Mouse (Mus musculus): ENCODE results near the gene Lrrc8b. TPM values are rescaled to one million over a fixed set of nuclear protein-coding genes. Genes with fewer than 3 reads are reported as not detected.

Lrrc8b gene
- polyA plus RNA-seq (2017; shearing (Covaris generic)): 1.2 TPM

GRCm38 (mm10) chr5:105415198-105415791 is at the start of gene Lrrc8b:
Gene Lrrc8b (plus strand): TSS chr5:105415775.

GRCm38 (mm10) chr5:105519096-105519975 is 103.8 kb downstream of the Lrrc8b start, which contains the start of gene Lrrc8c:
Gene Lrrc8c (plus strand): TSS chr5:105519388.

Other genes starting within 250 kb of the Lrrc8b start
- 149 TPM for gene Gbp10, start 176.2 kb upstream of the Lrrc8b start, polyA plus RNA-seq (2017; shearing (Covaris generic))
- gene Gm43302, start 122.1 kb upstream of the Lrrc8b start, polyA plus RNA-seq (2017; shearing (Covaris generic)): 22.6 TPM
- 318 TPM for gene Gbp6, start 122.1 kb upstream of the Lrrc8b start, polyA plus RNA-seq (2017; shearing (Covaris generic))
- gene Lrrc8c, start 103.6 kb downstream of the Lrrc8b start, polyA plus RNA-seq (2017; shearing (Covaris generic)): 58.4 TPM